Mouse (Mus musculus) CH12.LX (cell line): ENCODE measurements around the gene Tle6. TPM values are rescaled to one million over a fixed set of nuclear protein-coding genes. Genes with fewer than 3 reads are reported as not detected.

Experiments
- DNase-seq: peaks from one replicate; pipeline ENCODE4 v3.0.0-alpha.2; 2013; ENCODE audit errors: extremely low read depth
- H3K27ac ChIP-seq: 2 replicates; pipeline ENCODE4 v1.5.1; 2012; ENCODE audit warnings: low read depth, mild to moderate bottlenecking, control low read depth, moderate library complexity; ENCODE audit not compliant: insufficient read depth
- H3K27me3 ChIP-seq: replicated peaks from 2 replicates; pipeline ENCODE3; 2012; ENCODE audit warnings: inconsistent platforms
- H3K36me3 ChIP-seq, 2 experiments: replicated peaks in 1 of 2; 2 replicates each; pipeline versions ENCODE3 to v1.6.1; 2012; ENCODE audit warnings: inconsistent platforms in 1 of 2, low read length in 1 of 2, mild to moderate bottlenecking in 1 of 2, mixed read lengths in 1 of 2, moderate library complexity in 1 of 2; ENCODE audit not compliant: control insufficient read depth in 1 of 2, insufficient read depth in 1 of 2
- H3K4me1 ChIP-seq, 2 experiments: 2 replicates each; pipeline ENCODE4 v1.6.1; 2012; ENCODE audit warnings: inconsistent platforms in 1 of 2, moderate library complexity in 1 of 2; ENCODE audit not compliant: insufficient read depth in 2 of 2, control insufficient read depth in 1 of 2
- H3K4me2 ChIP-seq: 2 replicates; pipeline ENCODE4 v1.6.1; 2012; ENCODE audit warnings: low read depth, mild to moderate bottlenecking, control low read depth; ENCODE audit not compliant: poor library complexity, insufficient read depth, severe bottlenecking
- H3K4me3 ChIP-seq, 3 experiments: fragments of 150-350 bp in 1 of 3; sonication (generic) in 1 of 3; replicated peaks in 1 of 3; 2 replicates each; pipeline versions ENCODE3 to v1.5.1; 2011 to 2012; ENCODE audit warnings: low read depth in 2 of 3, low read length in 2 of 3, mild to moderate bottlenecking in 2 of 3, moderate library complexity in 2 of 3, control low read depth in 1 of 3, improper control_type of control experiment in 1 of 3, inconsistent platforms in 1 of 3, mixed read lengths in 1 of 3; ENCODE audit not compliant: poor library complexity in 1 of 3
- H3K79me2 ChIP-seq: replicated peaks from 2 replicates; pipeline ENCODE4 v1.6.1; 2012; ENCODE audit warnings: mild to moderate bottlenecking, moderate library complexity; ENCODE audit not compliant: control insufficient read depth, poor library complexity, insufficient read depth, severe bottlenecking; ENCODE audit errors: extremely low read depth
- H3K9ac ChIP-seq: 2 replicates; pipeline ENCODE4 v1.6.1; 2012; ENCODE audit warnings: low read depth, mild to moderate bottlenecking, control low read depth, moderate library complexity; ENCODE audit not compliant: insufficient read depth
- H3K9me3 ChIP-seq: replicated peaks from 2 replicates; pipeline ENCODE3; 2012; ENCODE audit warnings: low read length, inconsistent platforms, mixed read lengths
- BHLHE40 ChIP-seq: IDR thresholded peaks from 2 replicates; pipeline ENCODE4 v1.6.1; 2011; ENCODE audit warnings: mild to moderate bottlenecking, low read depth, low read length, improper control_type of control experiment
- ELF1 ChIP-seq: IDR thresholded peaks from 2 replicates; pipeline ENCODE4 v1.6.1; 2014; ENCODE audit warnings: low read depth, mild to moderate bottlenecking, inconsistent platforms, low read length, improper control_type of control experiment
- ETS1 ChIP-seq: conservative IDR thresholded peaks from 2 replicates; pipeline ENCODE4 v1.6.1; 2012; ENCODE audit warnings: low read depth, mild to moderate bottlenecking, inconsistent platforms, low read length, improper control_type of control experiment, moderate library complexity
- GABPA ChIP-seq: IDR thresholded peaks from 2 replicates; pipeline ENCODE4 v1.6.1; 2012; ENCODE audit warnings: low read depth, low read length, improper control_type of control experiment, inconsistent platforms; ENCODE audit not compliant: insufficient replicate concordance
- HCFC1 ChIP-seq: IDR thresholded peaks from 2 replicates; pipeline ENCODE4 v1.6.1; 2012; ENCODE audit warnings: low read depth, mild to moderate bottlenecking, inconsistent platforms, low read length, improper control_type of control experiment
- IRF4 ChIP-seq: IDR thresholded peaks from 2 replicates; pipeline ENCODE4 v1.6.1; 2014; ENCODE audit warnings: low read depth, mild to moderate bottlenecking, inconsistent platforms, low read length, improper control_type of control experiment
- JUN ChIP-seq: IDR thresholded peaks from 2 replicates; pipeline ENCODE4 v1.6.1; 2011; ENCODE audit warnings: low read depth, mild to moderate bottlenecking, low read length, improper control_type of control experiment, moderate library complexity; ENCODE audit not compliant: insufficient read depth
- MAFK ChIP-seq: IDR thresholded peaks from 2 replicates; pipeline ENCODE4 v1.6.1; 2011; ENCODE audit warnings: low read length, improper control_type of control experiment; ENCODE audit not compliant: insufficient replicate concordance
- MXI1 ChIP-seq: IDR thresholded peaks from 2 replicates; pipeline ENCODE4 v1.6.1; 2011; ENCODE audit warnings: mild to moderate bottlenecking, low read depth, low read length, improper control_type of control experiment
- MYC ChIP-seq: IDR thresholded peaks from 2 replicates; pipeline ENCODE4 v1.6.1; 2011; ENCODE audit warnings: low read depth, mild to moderate bottlenecking, improper control_type of control experiment, low read length
- PAX5 ChIP-seq: IDR thresholded peaks from 2 replicates; pipeline ENCODE4 v1.6.1; 2012; ENCODE audit warnings: low read length, inconsistent platforms, mixed read lengths
- POLR2A ChIP-seq: IDR thresholded peaks from 2 replicates; pipeline ENCODE4 v1.6.1; 2011; ENCODE audit warnings: low read depth, mild to moderate bottlenecking, improper control_type of control experiment, low read length
- POLR2AphosphoS2 ChIP-seq: IDR thresholded peaks from 2 replicates; pipeline ENCODE4 v1.6.1; 2011; ENCODE audit warnings: low read depth, low read length, improper control_type of control experiment
- RAD21 ChIP-seq: IDR thresholded peaks from 2 replicates; pipeline ENCODE4 v1.6.1; 2011; ENCODE audit warnings: low read depth, mild to moderate bottlenecking, low read length, improper control_type of control experiment, moderate library complexity
- RCOR1 ChIP-seq: conservative IDR thresholded peaks from 2 replicates; pipeline ENCODE4 v1.6.1; 2012; ENCODE audit warnings: low read depth, mild to moderate bottlenecking, inconsistent platforms, low read length, improper control_type of control experiment
- SIN3A ChIP-seq: IDR thresholded peaks from 2 replicates; pipeline ENCODE4 v1.6.1; 2012; ENCODE audit warnings: low read length, improper control_type of control experiment, inconsistent platforms
- SMC3 ChIP-seq: IDR thresholded peaks from 2 replicates; pipeline ENCODE4 v1.6.1; 2011; ENCODE audit warnings: low read depth, low read length, improper control_type of control experiment
- TCF12 ChIP-seq: IDR thresholded peaks from 2 replicates; pipeline ENCODE4 v1.6.1; 2014; ENCODE audit warnings: low read depth, mild to moderate bottlenecking, inconsistent platforms, low read length, improper control_type of control experiment
- UBTF ChIP-seq: IDR thresholded peaks from 2 replicates; pipeline ENCODE4 v1.6.1; 2012; ENCODE audit warnings: low read depth, mild to moderate bottlenecking, inconsistent platforms, low read length, improper control_type of control experiment, moderate library complexity
- USF1 ChIP-seq: IDR thresholded peaks from 2 replicates; pipeline ENCODE4 v1.6.1; 2014; ENCODE audit warnings: low read depth, mild to moderate bottlenecking, inconsistent platforms, low read length, improper control_type of control experiment
- USF2 ChIP-seq: conservative IDR thresholded peaks from 2 replicates; pipeline ENCODE4 v1.6.1; 2011; ENCODE audit warnings: low read depth, low read length, improper control_type of control experiment
- ZC3H11A ChIP-seq: IDR thresholded peaks from 2 replicates; pipeline ENCODE4 v1.6.1; 2012; ENCODE audit warnings: low read depth, mild to moderate bottlenecking, inconsistent platforms, low read length, improper control_type of control experiment
- ZKSCAN1 ChIP-seq: IDR thresholded peaks from 2 replicates; pipeline ENCODE4 v1.6.1; 2012; ENCODE audit warnings: low read depth, inconsistent platforms, low read length, improper control_type of control experiment, borderline replicate concordance
- ZNF384 ChIP-seq: IDR thresholded peaks from 2 replicates; pipeline ENCODE4 v1.6.1; 2012; ENCODE audit warnings: low read depth, low read length, improper control_type of control experiment, inconsistent platforms
- dilution Hi-C: fragments of 300-500 bp; cut with MboI; formaldehyde crosslinking; loops from 2 replicates; pipeline ENCODE4 v1.14.3; 2020; ENCODE audit warnings: low sequenced_read_pairs; ENCODE audit not compliant: extremely low pct_unique_long_range_greater_than_20kb, extremely low pct_ligation_motif_present
- in situ Hi-C: fragments of 300-500 bp; cut with MboI; formaldehyde crosslinking; loops from 3 replicates; pipeline ENCODE4 v1.14.3; 2019; ENCODE audit warnings: low sequenced_read_pairs, low pct_ligation_motif_present, low pct_unique_long_range_greater_than_20kb, mixed read lengths
- polyA plus RNA-seq: library from polyadenylated mRNA; unstranded; fragments of >175 nt; gene quantifications from 2 replicates; pipeline ENCODE4 v1.2.1, GENCODE M21; 2012; ENCODE audit warnings: low read depth; ENCODE audit not compliant: insufficient read length
- total RNA-seq, 2 experiments: library from RNA; depleted of rRNA; stranded (reverse); fragments of 300-350 nt in 1 of 2; fragments of >200 nt in 1 of 2; gene quantifications; 2 replicates each; pipeline ENCODE4 v1.2.3; 2012 to 2014

Tle6 gene
- total and polyA plus RNA-seq, 3 experiments: 0.39 to 1.3 (median 1.2) TPM

DNA sequence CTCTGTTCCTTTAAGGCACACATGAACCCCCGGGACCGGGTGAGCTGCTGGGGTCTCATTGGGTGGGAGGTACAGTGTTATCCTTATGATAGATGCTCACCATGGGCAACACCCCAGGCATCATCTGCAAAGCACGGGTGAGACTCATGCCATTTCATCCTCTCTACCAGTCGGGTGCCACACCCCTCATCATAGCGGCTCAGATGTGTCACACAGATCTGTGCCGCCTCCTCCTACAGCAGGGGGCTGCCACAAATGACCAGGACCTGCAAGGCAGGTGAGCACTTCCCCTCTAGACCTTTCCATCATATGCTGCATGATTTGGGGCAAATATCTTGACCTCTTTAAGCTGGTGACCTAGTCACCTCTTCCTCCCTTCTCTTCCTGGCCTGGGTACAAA is 37.2 kb upstream of the Tle6 start:
- no peak for DNase-seq
- TF ChIP-seq USF2 (no peak), TCF12 (no peak), USF1 (no peak), POLR2AphosphoS2 (no peak), GABPA (no peak), HCFC1 (no peak), POLR2A (no peak), RCOR1 (no peak), ZNF384 (no peak), MAFK (no peak), SMC3 (no peak), UBTF (no peak), IRF4 (no peak), ETS1 (no peak), ELF1 (no peak), ZKSCAN1 (no peak), PAX5 (no peak), MYC (no peak)
- Histone ChIP-seq H3K4me3 (no peak overlapping the region), H3K4me2 (no peak overlapping the region), H3K9me3 (no peaks in the 10 kb centered on the region), H3K27me3 (peaks cover 62% of the 10 kb centered on the region), H3K27ac (no peak overlapping the region), H3K4me1 (peaks cover 13 to 21% of the 10 kb centered on the region in 2 experiments), H3K36me3 (no peaks in the 10 kb centered on the region), H3K9ac (no peak overlapping the region), H3K79me2 (no peaks in the 10 kb centered on the region)
- dilution Hi-C loops (no loop called here), in situ Hi-C loops (no loop called here)

DNA sequence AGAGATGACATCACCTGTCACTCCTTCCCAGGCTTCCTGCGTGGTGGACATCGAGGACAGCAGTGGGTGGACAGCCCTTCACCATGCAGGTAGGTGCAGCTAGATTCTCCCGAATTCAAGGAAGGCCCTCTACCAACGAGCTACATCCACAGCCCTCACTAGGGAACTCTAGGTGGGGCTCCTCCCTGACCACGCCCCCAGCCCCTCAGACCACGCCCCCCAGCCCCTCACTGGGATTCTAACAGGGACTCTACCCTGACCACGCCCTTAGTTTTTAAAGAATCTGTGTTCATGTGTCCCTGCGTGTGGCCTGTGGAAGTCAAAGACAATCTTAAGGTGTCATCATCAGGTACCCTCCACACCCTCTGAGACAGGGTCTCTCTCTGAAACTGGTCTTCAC is 35.5 kb upstream of the Tle6 start:
- Histone ChIP-seq H3K4me3 (no peak overlapping the region), H3K27me3 (peaks cover 64% of the 10 kb centered on the region), H3K4me1 (peaks cover 2 to 12% of the 10 kb centered on the region in 2 experiments), H3K27ac (no peak overlapping the region), H3K4me2 (no peak overlapping the region), H3K9ac (no peak overlapping the region), H3K79me2 (no peaks in the 10 kb centered on the region), H3K36me3 (no peaks in the 10 kb centered on the region), H3K9me3 (no peaks in the 10 kb centered on the region)
- TF ChIP-seq SIN3A: no peak
- no peak for TF ChIP-seq MYC
- no peak for TF ChIP-seq ZKSCAN1
- TF ChIP-seq ETS1: no peak
- no peak for TF ChIP-seq BHLHE40
- TF ChIP-seq TCF12: no peak
- TF ChIP-seq JUN: no peak
- no peak for TF ChIP-seq RAD21
- no peak for TF ChIP-seq ZC3H11A
- no peak for TF ChIP-seq USF2
- TF ChIP-seq MXI1: no peak
- dilution Hi-C loops (no loop called here), in situ Hi-C loops (no loop called here)
- no peak for DNase-seq
